Mouse (Mus musculus) brain, adult 10 weeks (tissue): Measurements from ENCODE around the gene Olfr792. TPM values are rescaled to one million over a fixed set of nuclear protein-coding genes. Genes with fewer than 3 reads are reported as not detected.

Source experiments
- polyA plus RNA-seq: library from polyadenylated mRNA; stranded (reverse); fragments of 350-450 nt; fragmentation: Illumina TruSeq; extraction: RNeasy Lipid Tissue Mini Kit (QIAGEN cat#74804); gene quantifications from one replicate; pipeline ENCODE4 v1.2.3, GENCODE M21; 2015; ENCODE audit warnings: low read depth, low replicate concordance

The Olfr792 gene
- polyA plus RNA-seq, result not detected

DNA sequence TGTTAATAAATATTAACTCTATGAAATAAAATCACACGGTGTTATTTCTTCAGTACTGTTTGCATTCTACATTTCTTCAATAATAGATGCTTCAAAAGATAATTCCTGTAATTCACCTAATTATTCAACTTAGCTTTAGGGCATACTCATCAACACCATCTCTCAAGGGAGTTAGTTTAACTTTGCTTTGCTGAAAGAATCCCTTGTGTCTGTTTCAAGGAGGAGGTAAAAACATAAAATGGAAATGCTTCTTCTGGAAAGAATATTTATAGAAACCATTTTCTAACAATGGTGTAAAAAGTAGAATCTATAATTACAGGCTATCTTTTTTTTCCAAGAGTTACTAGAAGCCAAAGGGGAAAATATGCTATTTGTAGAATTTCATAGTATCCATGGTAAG, at the start of gene Olfr792:
Gene Olfr792, plus strand, starts transcription at position 301 of the 400 bp plus-strand sequence.

GRCm38 (mm10) chr10:129498192-129498591, 40.8 kb upstream of the Olfr792 start, which contains the start of gene Olfr790:
Gene Olfr790 (plus strand): TSS chr10:129498492.

GRCm38 (mm10) chr10:129521492-129521891, 17.5 kb upstream of the Olfr792 start, which contains the start of gene Olfr791:
Gene Olfr791 (plus strand): TSS chr10:129521792.

DNA sequence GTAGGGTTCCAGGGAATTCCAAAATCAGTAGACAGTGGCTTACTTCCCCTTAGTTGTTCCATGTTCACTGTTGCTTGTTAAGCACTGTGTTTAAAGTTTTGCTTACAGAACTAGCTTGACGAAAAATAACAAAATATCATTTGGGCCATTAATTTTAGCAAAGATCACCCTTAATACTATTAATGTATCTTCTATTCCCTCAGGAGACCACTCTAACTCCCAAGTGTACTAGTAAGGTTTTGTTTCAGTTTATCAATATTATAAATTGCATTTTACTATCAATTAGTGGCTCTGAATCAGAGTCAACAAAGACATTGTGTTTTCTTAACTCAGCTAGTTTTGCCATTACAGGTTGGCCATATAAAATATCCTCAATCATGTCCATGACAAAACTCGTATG, 28.4 kb downstream of the Olfr792 start, which contains the start of gene Olfr794:
Gene Olfr794, plus strand, starts transcription at position 301 of the 400 bp plus-strand sequence.

Other genes starting within 250 kb of the Olfr792 start
- not detected for gene Olfr780, start 221.0 kb upstream of the Olfr792 start, polyA plus RNA-seq
- gene Olfr781, start 210.3 kb upstream of the Olfr792 start, polyA plus RNA-seq, result not detected
- not detected for gene Olfr782, start 190.3 kb upstream of the Olfr792 start, polyA plus RNA-seq
- not detected for gene Olfr784, start 155.1 kb upstream of the Olfr792 start, polyA plus RNA-seq
- not detected for gene Olfr785, start 133.7 kb upstream of the Olfr792 start, polyA plus RNA-seq
- not detected for gene Olfr786, start 111.9 kb upstream of the Olfr792 start, polyA plus RNA-seq
- not detected for gene Olfr787, start 77.3 kb upstream of the Olfr792 start, polyA plus RNA-seq
- not detected for gene Olfr788, start 68.2 kb upstream of the Olfr792 start, polyA plus RNA-seq
- not detected for gene Olfr789, start 54.4 kb upstream of the Olfr792 start, polyA plus RNA-seq
- gene Olfr790, start 40.7 kb upstream of the Olfr792 start, polyA plus RNA-seq, result not detected
- not detected for gene Olfr791, start 17.4 kb upstream of the Olfr792 start, polyA plus RNA-seq
- gene Olfr794, start 28.5 kb downstream of the Olfr792 start, polyA plus RNA-seq, result not detected
- gene Olfr796, start 73.4 kb downstream of the Olfr792 start, polyA plus RNA-seq, result not detected
- gene Olfr798, start 88.8 kb downstream of the Olfr792 start, polyA plus RNA-seq, result not detected
- not detected for gene Olfr799, start 98.3 kb downstream of the Olfr792 start, polyA plus RNA-seq
- gene Olfr800, start 118.5 kb downstream of the Olfr792 start, polyA plus RNA-seq, result not detected
- not detected for gene Olfr801, start 134.7 kb downstream of the Olfr792 start, polyA plus RNA-seq
- gene Olfr802, start 149.0 kb downstream of the Olfr792 start, polyA plus RNA-seq, result not detected
- gene Olfr803, start 155.1 kb downstream of the Olfr792 start, polyA plus RNA-seq, result not detected
- gene Olfr804, start 164.0 kb downstream of the Olfr792 start, polyA plus RNA-seq, result not detected
- not detected for gene Olfr805, start 190.2 kb downstream of the Olfr792 start, polyA plus RNA-seq
- gene Olfr806, start 202.8 kb downstream of the Olfr792 start, polyA plus RNA-seq, result not detected
- gene Olfr807, start 218.6 kb downstream of the Olfr792 start, polyA plus RNA-seq, result not detected
- gene Olfr808, start 226.3 kb downstream of the Olfr792 start, polyA plus RNA-seq, result not detected
- not detected for gene Olfr809, start 235.5 kb downstream of the Olfr792 start, polyA plus RNA-seq